Mouse (Mus musculus) heart, adult 9 months (tissue): ENCODE data around the gene Rap1gap.

Experiments used
- DNase-seq, 2 experiments: peaks; one replicate each; pipeline ENCODE4 v3.0.0; 2022; ENCODE audit warnings: low spot score in 2 of 2

Rap1gap gene

GRCm38 (mm10) chr4:137722692-137723427 lies 58.3 kb downstream of the Rap1gap start:
- DNase-seq = peak in 1 of 2 experiments; percentile 64

- DNase-seq = no peak
Observed at GRCm38 (mm10) chr4:137723527-137723926, 59.0 kb downstream of the Rap1gap start.

GRCm38 (mm10) chr4:137724212-137724611 lies 59.7 kb downstream of the Rap1gap start:
- peak; percentile 81 to 82 for DNase-seq

- peak; percentile 65 to 76 for DNase-seq
Observed at GRCm38 (mm10) chr4:137724766-137725165, 60.2 kb downstream of the Rap1gap start.

- no peak for DNase-seq
Observed at GRCm38 (mm10) chr4:137725541-137726145, 61.1 kb downstream of the Rap1gap start.

DNA sequence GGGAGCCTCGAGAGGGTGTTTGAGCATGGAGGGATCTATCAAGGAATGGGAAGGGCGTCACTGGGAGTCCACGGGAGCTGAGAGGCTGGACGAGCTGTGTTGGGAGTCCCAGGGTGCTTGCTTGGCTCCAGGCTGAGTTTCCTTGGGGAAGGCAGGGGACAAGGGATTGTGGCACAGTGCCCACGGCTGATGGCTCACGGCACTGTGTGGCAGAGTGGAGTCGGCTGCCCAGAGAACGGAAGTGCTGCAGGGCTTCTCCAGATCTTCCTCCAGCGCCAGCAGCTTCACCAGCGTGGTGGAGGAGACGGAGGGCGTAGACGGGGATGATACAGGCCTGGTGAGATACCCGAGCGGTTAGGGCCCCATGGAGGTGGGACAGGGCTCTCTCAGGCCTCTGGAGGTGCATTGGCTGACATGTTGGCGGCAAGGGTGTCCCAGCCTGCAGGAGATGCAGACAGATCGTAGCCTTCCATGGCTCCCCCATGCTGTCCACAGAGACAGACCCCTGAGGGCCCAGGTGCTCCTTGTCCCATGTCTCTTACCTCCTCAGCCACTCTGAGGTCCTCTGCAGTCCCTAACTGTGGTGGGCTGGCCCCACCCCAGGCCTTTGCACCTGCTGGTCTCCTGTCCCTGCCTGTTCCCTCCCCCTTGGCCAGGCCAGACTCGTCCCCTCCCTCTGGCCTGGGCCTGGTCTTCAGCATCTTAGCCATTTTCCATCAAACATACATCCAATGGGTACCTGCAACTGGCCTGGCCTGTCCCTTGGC lies 62.4 kb downstream of the Rap1gap start:
- DNase-seq = no peak

- DNase-seq = no peak
Observed at GRCm38 (mm10) chr4:137727506-137728187, 63.1 kb downstream of the Rap1gap start.

DNA sequence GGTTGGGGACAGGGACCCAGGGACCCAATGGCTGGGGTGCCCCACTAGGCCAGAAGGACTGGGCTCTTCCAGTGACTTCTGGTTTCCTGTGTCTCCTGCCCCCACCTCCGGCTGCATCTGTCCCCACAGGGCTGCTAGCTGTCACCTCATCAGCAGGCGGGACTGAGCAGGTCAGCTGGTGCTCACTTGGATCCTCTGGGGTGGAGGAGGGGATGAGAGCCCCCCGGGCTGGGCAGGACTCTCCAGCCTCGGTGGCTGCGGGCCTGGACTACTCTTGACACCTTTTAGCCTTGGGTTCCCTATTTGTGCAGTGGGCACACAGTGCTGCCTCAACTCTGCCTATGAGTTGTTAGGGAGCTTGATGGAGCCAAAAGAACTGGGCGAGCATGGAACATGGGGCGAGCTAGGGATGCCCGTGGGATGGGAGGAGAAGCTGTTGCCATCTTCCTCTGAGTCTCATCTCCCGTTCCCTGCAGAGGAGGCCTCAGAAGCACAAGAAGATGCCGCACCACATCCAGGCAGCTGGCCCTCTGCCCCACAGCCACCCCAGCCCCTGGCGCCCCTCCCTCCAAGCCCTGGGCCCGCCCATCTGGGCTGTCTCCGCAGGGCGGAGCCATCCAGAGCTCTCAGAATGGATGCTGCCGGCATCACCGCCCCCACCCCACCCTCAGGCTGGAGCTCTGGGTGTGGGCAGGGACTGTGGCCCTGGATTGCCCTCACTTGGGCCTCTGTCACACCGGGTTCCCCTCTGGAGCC lies 64.1 kb downstream of the Rap1gap start:
- DNase-seq = peak in 1 of 2 experiments; percentile 13

GRCm38 (mm10) chr4:137729155-137729855 lies 64.8 kb downstream of the Rap1gap start:
- no peak for DNase-seq

DNA sequence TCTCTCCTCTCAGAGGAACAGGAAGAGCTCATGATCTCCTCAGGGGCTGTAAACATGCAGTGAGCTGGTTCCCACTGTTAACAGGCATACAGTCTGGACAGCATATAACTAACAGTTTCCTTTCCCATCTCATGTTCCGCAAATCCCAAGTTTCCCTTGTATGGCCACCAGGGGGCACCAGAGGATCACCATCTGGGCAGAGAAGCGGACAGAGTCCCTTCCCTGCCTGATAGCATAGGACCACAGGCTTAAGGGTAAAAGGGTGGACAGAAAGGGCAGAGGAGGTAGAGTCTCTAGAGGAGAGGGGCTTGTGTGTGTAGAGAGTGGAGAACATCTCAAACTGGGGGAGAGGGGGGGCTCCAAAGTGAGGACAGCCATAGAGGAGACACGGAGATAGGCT lies 65.6 kb downstream of the Rap1gap start:
- DNase-seq = peak; percentile 72 to 88

GRCm38 (mm10) chr4:137730757-137731156 lies 66.2 kb downstream of the Rap1gap start:
- no peak for DNase-seq

- no peak for DNase-seq
Observed at GRCm38 (mm10) chr4:137731891-137732290, 67.4 kb downstream of the Rap1gap start.

DNA sequence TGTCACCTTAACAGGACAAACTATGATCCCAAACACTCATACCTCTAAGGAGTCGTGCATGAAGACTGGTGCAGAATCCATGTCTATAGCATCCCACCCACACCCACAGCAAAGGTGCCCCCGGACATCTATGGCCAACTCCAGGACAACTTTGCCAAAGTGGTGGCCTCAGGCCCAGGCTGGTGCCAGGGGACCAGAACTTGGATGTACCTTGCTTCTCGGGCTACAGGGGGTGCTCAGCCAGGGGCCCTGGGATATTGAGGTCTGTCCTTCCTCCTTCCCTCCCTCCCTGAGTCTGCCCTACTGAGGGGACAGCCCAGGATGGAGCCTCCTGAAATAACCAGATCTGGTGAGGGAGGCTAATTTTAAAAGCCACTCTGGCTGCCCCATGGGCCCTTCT lies 67.8 kb downstream of the Rap1gap start:
- DNase-seq = no peak

DNA sequence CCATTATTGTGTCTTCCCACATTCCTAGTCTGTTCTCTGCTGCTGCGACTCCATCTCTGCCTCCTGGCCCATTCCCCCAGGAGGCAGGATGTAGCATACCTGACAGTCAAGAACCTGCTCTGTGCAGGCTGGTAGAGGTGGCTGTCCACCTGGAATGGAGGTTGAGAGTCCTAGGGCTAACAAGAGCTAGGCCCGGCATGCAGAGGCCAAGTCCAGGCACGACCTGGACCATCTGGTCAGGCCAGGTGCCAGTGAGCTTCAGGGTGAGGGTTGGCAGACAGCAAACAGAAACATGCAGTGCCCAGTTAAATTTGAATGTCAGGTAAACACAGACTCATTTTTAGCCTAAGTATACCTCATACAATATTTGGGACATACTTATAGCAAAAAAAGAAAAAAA lies 68.4 kb downstream of the Rap1gap start:
- DNase-seq = no peak

DNA sequence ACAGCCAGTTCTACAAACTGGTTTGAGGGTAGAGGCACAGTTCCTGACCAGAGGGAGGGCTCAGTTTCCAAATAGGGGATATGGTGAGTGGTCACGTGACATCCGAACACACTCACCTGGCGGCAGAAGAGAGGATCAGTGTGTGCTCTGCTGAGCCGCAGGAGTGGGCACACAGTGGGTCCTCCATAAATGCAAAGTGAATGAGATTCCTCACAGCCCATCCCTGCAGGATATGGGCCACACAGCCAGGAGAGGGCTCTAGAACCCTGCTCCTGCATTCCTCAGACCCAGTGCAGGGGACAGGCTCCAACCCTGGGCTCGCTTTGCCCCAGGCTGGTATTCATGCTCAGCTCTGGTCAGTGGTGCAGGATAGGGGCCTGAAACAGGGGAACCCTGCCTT lies 68.9 kb downstream of the Rap1gap start:
- DNase-seq = no peak

GRCm38 (mm10) chr4:137736220-137736701 lies 71.7 kb downstream of the Rap1gap start:
- no peak for DNase-seq

DNA sequence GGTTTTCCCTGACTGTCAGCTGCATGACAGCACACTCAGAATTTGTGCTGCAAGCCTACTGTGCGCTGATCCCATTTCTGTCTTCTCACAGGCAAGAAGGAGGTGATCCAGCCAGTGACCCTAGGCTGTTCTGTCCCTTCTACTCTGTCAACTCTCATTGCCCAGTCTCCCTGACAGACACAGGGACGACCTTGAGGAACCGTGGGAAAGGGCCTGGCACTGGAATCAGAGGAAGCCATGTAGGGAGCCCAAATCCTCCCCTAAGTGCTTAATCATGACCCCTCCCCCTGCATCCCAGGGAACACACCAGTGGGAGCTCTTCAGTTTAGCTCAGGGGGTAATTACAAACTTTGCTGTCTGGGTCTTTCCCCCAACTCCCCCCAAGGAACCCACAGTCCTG lies 73.2 kb downstream of the Rap1gap start:
- DNase-seq = no peak

DNA sequence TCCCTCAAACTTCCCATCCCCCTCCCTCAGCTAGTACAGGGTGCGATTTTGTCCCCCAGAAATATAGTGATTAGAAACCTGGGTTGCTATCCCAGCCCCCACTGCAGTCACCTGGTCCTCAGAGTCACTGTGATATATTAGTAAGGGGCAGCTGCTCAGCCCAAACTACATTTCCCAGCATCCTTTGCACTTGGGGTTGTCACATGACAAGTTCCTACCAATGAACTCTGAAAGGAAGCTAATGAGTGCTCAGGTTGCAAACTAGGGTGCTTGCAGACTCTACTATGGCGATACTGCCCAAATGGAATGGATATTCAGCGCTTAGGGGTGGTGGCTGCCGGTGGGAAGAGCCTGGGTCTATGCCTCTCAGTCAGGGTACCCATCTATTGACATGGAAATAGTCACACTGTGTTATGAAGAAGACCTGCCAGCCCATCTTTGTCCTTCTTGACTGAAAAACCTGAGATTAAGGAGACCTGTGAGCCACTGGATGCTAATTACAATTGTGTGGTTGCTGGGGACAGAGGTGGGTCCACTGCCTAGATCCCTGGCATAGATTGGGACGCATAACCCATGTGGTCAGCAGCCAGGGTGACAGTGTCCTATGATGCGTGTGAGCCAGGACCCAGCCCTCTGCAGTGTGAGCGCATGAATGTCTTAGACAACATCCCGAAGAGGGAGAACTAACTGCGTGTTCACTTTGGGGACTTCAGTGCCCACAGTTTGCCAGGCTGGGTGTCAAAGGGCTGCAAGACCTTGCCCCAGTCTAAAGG lies 74.8 kb downstream of the Rap1gap start:
- DNase-seq = no peak

- no peak for DNase-seq
Observed at GRCm38 (mm10) chr4:137740350-137740749, 75.8 kb downstream of the Rap1gap start.

- DNase-seq = no peak
Observed at GRCm38 (mm10) chr4:137743791-137744190, 79.3 kb downstream of the Rap1gap start.
